Mouse (Mus musculus) limb, embryonic 15.5 days (tissue): ENCODE data around the gene Ppp1r14a. TPM values are rescaled to one million over a fixed set of nuclear protein-coding genes. Genes with fewer than 3 reads are reported as not detected.

Source experiments
- ATAC-seq: fragments of 200-750 bp; cut with Nextera tagmentation; 2 replicates; pipeline ENCODE4 v1.8.0; 2017; ENCODE audit warnings: low read depth, moderate TSS enrichment; ENCODE audit not compliant: insufficient number of reproducible peaks, low FRiP score, low TSS enrichment
- H3K27ac ChIP-seq: fragments of 300-500 bp; sonication (generic); 2 replicates; pipeline ENCODE4 v1.5.1; 2015; ENCODE audit warnings: moderate library complexity, mild to moderate bottlenecking, inconsistent platforms
- H3K27me3 ChIP-seq: fragments of 300-500 bp; sonication (generic); 2 replicates; pipeline ENCODE4 v1.6.1; 2015; ENCODE audit warnings: inconsistent platforms
- H3K36me3 ChIP-seq: fragments of 300-500 bp; sonication (generic); 2 replicates; pipeline ENCODE4 v1.6.1; 2015; ENCODE audit warnings: inconsistent platforms
- H3K4me1 ChIP-seq: fragments of 300-500 bp; sonication (generic); 2 replicates; pipeline ENCODE4 v1.6.1; 2015; ENCODE audit warnings: inconsistent platforms
- H3K4me2 ChIP-seq: fragments of 300-500 bp; sonication (generic); 2 replicates; pipeline ENCODE4 v1.6.1; 2015; ENCODE audit warnings: mild to moderate bottlenecking, inconsistent platforms
- H3K4me3 ChIP-seq: fragments of 300-500 bp; sonication (generic); 2 replicates; pipeline ENCODE4 v1.5.1; 2015; ENCODE audit warnings: mild to moderate bottlenecking, inconsistent platforms
- H3K9ac ChIP-seq: fragments of 300-500 bp; sonication (generic); 2 replicates; pipeline ENCODE4 v1.6.1; 2015; ENCODE audit warnings: inconsistent platforms
- H3K9me3 ChIP-seq: fragments of 300-500 bp; sonication (generic); 2 replicates; pipeline ENCODE4 v1.6.1; 2016; ENCODE audit warnings: inconsistent platforms
- WGBS: fragments of 180-500 bp; shearing (Covaris S2); methylation state at CpG from one replicate; pipeline ENCODE4 v1.1.7; 2015; 5-methylcytosine and 5-hydroxymethylcytosine counted together
- polyA plus RNA-seq: library from polyadenylated mRNA; unstranded; fragments of >200 nt; fragmentation: Nextera tagmentation; extraction: Ambion mirVana; gene quantifications from 2 replicates; pipeline ENCODE4 v1.2.1, GENCODE M21; 2015

The Ppp1r14a gene
- polyA plus RNA-seq, 1 experiment from 2014 or later = 15.5 TPM

GRCm38 (mm10) chr7:29340247-29340646, 51.1 kb downstream of the Ppp1r14a start:
- no peak overlapping the region for H3K27ac ChIP-seq
- no peak for ATAC-seq
- no peak overlapping the region for H3K4me3 ChIP-seq
- peaks cover 29% of the 10 kb centered on the region for H3K36me3 ChIP-seq
- no peaks in the 10 kb centered on the region for H3K9me3 ChIP-seq
- no peak overlapping the region for H3K4me2 ChIP-seq
- 82% methylated on average over 9 of the region's 9 CpGs for WGBS
- peaks cover 10% of the 10 kb centered on the region for H3K4me1 ChIP-seq
- H3K9ac ChIP-seq = no peak overlapping the region
- no peaks in the 10 kb centered on the region for H3K27me3 ChIP-seq

- WGBS = 91% methylated on average over 8 of the region's 8 CpGs
- Histone ChIP-seq H3K36me3 (peaks cover 33% of the 10 kb centered on the region), H3K27me3 (no peaks in the 10 kb centered on the region), H3K4me3 (no peak overlapping the region), H3K4me2 (no peak overlapping the region), H3K4me1 (peaks cover 10% of the 10 kb centered on the region), H3K27ac (no peak overlapping the region), H3K9me3 (no peaks in the 10 kb centered on the region), H3K9ac (no peak overlapping the region)
- ATAC-seq = no peak
Observed at GRCm38 (mm10) chr7:29340838-29341237, 51.7 kb downstream of the Ppp1r14a start.

- peaks cover 10% of the 10 kb centered on the region for H3K4me1 ChIP-seq
- no peak overlapping the region for H3K4me3 ChIP-seq
- peaks cover 35% of the 10 kb centered on the region for H3K36me3 ChIP-seq
- no peaks in the 10 kb centered on the region for H3K9me3 ChIP-seq
- H3K27ac ChIP-seq = peak overlapping the region; percentile 67
- no peak for ATAC-seq
- H3K27me3 ChIP-seq = no peaks in the 10 kb centered on the region
- H3K9ac ChIP-seq = no peak overlapping the region
- WGBS = 50% methylated on average over 12 of the region's 12 CpGs
- H3K4me2 ChIP-seq = no peak overlapping the region
Observed at GRCm38 (mm10) chr7:29341722-29342121, 52.6 kb downstream of the Ppp1r14a start.

GRCm38 (mm10) chr7:29342489-29343092, 53.5 kb downstream of the Ppp1r14a start:
- Histone ChIP-seq H3K27ac (peak overlapping the region; percentile 67), H3K27me3 (no peaks in the 10 kb centered on the region), H3K36me3 (peaks cover 35% of the 10 kb centered on the region), H3K9me3 (no peaks in the 10 kb centered on the region), H3K4me3 (no peak overlapping the region), H3K4me2 (no peak overlapping the region), H3K9ac (no peak overlapping the region), H3K4me1 (peaks cover 10% of the 10 kb centered on the region)
- WGBS = 43% methylated on average over 8 of the region's 8 CpGs
- no peak for ATAC-seq

Other genes with a start within 250 kb of the Ppp1r14a start
- 5.1 and 10.8 TPM in 2 replicates for gene Ryr1, start 164.1 kb upstream of the Ppp1r14a start, polyA plus RNA-seq
- 0.84 and 1.1 TPM in 2 replicates for gene Rasgrp4, start 154.5 kb upstream of the Ppp1r14a start, polyA plus RNA-seq
- gene Fam98c, start 133.1 kb upstream of the Ppp1r14a start, polyA plus RNA-seq = 19.7 and 22.1 TPM in 2 replicates
- gene Ggn, start 119.1 kb upstream of the Ppp1r14a start, polyA plus RNA-seq = 1.3 TPM in 2 replicates
- 2.4 and 3.1 TPM in 2 replicates for gene Spred3, start 118.9 kb upstream of the Ppp1r14a start, polyA plus RNA-seq
- gene Psmd8, start 108.6 kb upstream of the Ppp1r14a start, polyA plus RNA-seq = 254 and 271 TPM in 2 replicates
- gene Catsperg1, start 75.3 kb upstream of the Ppp1r14a start, polyA plus RNA-seq = 1.2 TPM in 2 replicates
- 5.2 TPM in 2 replicates for gene Kcnk6, start 56.8 kb upstream of the Ppp1r14a start, polyA plus RNA-seq
- gene Yif1b, start 51.0 kb upstream of the Ppp1r14a start, polyA plus RNA-seq = 137 and 141 TPM in 2 replicates
- 13.0 and 14.2 TPM in 2 replicates for gene 2200002D01Rik, start 40.8 kb upstream of the Ppp1r14a start, polyA plus RNA-seq
- gene Spint2, start 7.4 kb upstream of the Ppp1r14a start, polyA plus RNA-seq = 187 and 194 TPM in 2 replicates
- 13.1 and 15.9 TPM in 2 replicates for gene Dpf1, start 14.6 kb downstream of the Ppp1r14a start, polyA plus RNA-seq
- 19.1 and 20.5 TPM in 2 replicates for gene Sipa1l3, start 229.3 kb downstream of the Ppp1r14a start, polyA plus RNA-seq